Mouse (Mus musculus) left cerebral cortex, adult 18-20 months (tissue): ENCODE data around the gene Fam71b. TPM values are rescaled to one million over a fixed set of nuclear protein-coding genes. Genes with fewer than 3 reads are reported as not detected.
"Not testable (repeated sequence)": the region's sequence is repeated elsewhere in the genome, so short reads cannot be mapped to it uniquely, and the experiment has no call there.

Experiments
- DNase-seq, 2 experiments: peaks; one replicate each; pipeline ENCODE4 v3.0.0; 2021 to 2022; ENCODE audit warnings: low spot score in 2 of 2, mixed read lengths in 1 of 2
- total RNA-seq, 2 experiments: library from RNA; stranded (reverse); gene quantifications; 2 replicates each; pipeline ENCODE4 v1.2.3; 2021

The Fam71b gene
- total RNA-seq, 2 experiments from 2014 or later: not detected

GRCm38 (mm10) chr11:46428131-46428530 is 31.8 kb downstream of the Fam71b start:
- DNase-seq: not testable (repeated sequence)

GRCm38 (mm10) chr11:46430123-46430522 is 33.8 kb downstream of the Fam71b start:
- DNase-seq: no peak

- peak; percentile 88 to 92 for DNase-seq
Measured at GRCm38 (mm10) chr11:46431129-46431528, 34.8 kb downstream of the Fam71b start.

GRCm38 (mm10) chr11:46435363-46435762 is 39.0 kb downstream of the Fam71b start:
- no peak for DNase-seq

GRCm38 (mm10) chr11:46436760-46437458 is 40.5 kb downstream of the Fam71b start, which contains the start of gene Med7:
Gene Med7 (plus strand): TSS chr11:46436925.
- DNase-seq: peak; percentile 89 to 94

- no peak for DNase-seq
Measured at GRCm38 (mm10) chr11:46437459-46438000, 41.2 kb downstream of the Fam71b start.

- no peak for DNase-seq
Measured at GRCm38 (mm10) chr11:46439005-46439543, 42.7 kb downstream of the Fam71b start.

- no peak for DNase-seq
Measured at GRCm38 (mm10) chr11:46441774-46442173, 45.4 kb downstream of the Fam71b start.

- DNase-seq: no peak
Measured at GRCm38 (mm10) chr11:46443152-46443551, 46.8 kb downstream of the Fam71b start.

GRCm38 (mm10) chr11:46443979-46444378 is 47.6 kb downstream of the Fam71b start:
- no peak for DNase-seq

- no peak for DNase-seq
Measured at GRCm38 (mm10) chr11:46446150-46446549, 49.8 kb downstream of the Fam71b start.

GRCm38 (mm10) chr11:46447644-46448484 is 51.5 kb downstream of the Fam71b start:
- no peak for DNase-seq

GRCm38 (mm10) chr11:46449461-46450080 is 53.2 kb downstream of the Fam71b start:
- DNase-seq: no peak

GRCm38 (mm10) chr11:46454453-46455045 is 58.2 kb downstream of the Fam71b start, which contains the start of gene Havcr2:
Gene Havcr2 (plus strand): TSS chr11:46454935.
- DNase-seq: no peak

Other genes with a start within 250 kb of the Fam71b start
- 1 to 10 TPM; 1.1 to 1.5 TPM for gene Nipal4, start 230.1 kb upstream of the Fam71b start, total RNA-seq
- 1 to 10 TPM; 3.0 to 3.9 TPM for gene Fndc9, start 161.0 kb upstream of the Fam71b start, total RNA-seq
- gene Cyfip2, start 83.7 kb upstream of the Fam71b start, total RNA-seq: 100 to 1,000 TPM; 619 to 654 TPM
- under 1 TPM; 0.21 to 0.28 TPM for gene Itk, start 7.0 kb upstream of the Fam71b start, total RNA-seq
- 10 to 100 TPM; 24.7 to 32.3 TPM for gene Med7, start 40.4 kb downstream of the Fam71b start, total RNA-seq
- gene Havcr2, start 58.4 kb downstream of the Fam71b start, total RNA-seq: 1 to 10 TPM; 2.6 to 3.0 TPM
- not detected for gene Gm12169, start 127.7 kb downstream of the Fam71b start, total RNA-seq
- not detected for gene BC053393, start 175.0 kb downstream of the Fam71b start, total RNA-seq
- gene Dppa1, start 232.7 kb downstream of the Fam71b start, total RNA-seq: not detected